Mouse (Mus musculus) erythroblast, embryonic 14.5 days (primary cell): ENCODE measurements around the gene Adcy2. TPM values are rescaled to one million over a fixed set of nuclear protein-coding genes. Genes with fewer than 3 reads are reported as not detected.
A peak's percentile ranks its signal among the peaks of the same experiment; 100 is the strongest.

Source experiments
- H3K27me3 ChIP-seq: 2 replicates; pipeline ENCODE4 v1.6.1; 2012; ENCODE audit warnings: inconsistent platforms; ENCODE audit not compliant: control insufficient read depth
- H3K36me3 ChIP-seq: 2 replicates; pipeline ENCODE4 v1.6.1; 2012; ENCODE audit warnings: mild to moderate bottlenecking, inconsistent platforms; ENCODE audit not compliant: control insufficient read depth
- H3K4me1 ChIP-seq: 2 replicates; pipeline ENCODE4 v1.6.1; 2012; ENCODE audit warnings: inconsistent platforms; ENCODE audit not compliant: control insufficient read depth
- H3K4me3 ChIP-seq: replicated peaks from 2 replicates; pipeline ENCODE3; 2012; ENCODE audit warnings: moderate library complexity, mild to moderate bottlenecking, inconsistent platforms
- H3K9me3 ChIP-seq: 2 replicates; pipeline ENCODE4 v1.6.1; 2012; ENCODE audit warnings: low read length, inconsistent platforms, mixed read lengths; ENCODE audit not compliant: control insufficient read depth
- GATA1 ChIP-seq: IDR thresholded peaks from 2 replicates; pipeline ENCODE4 v1.6.1; 2012; ENCODE audit warnings: low read length, inconsistent platforms, mixed read lengths
- TAL1 ChIP-seq: IDR thresholded peaks from 3 replicates; pipeline ENCODE4 v1.6.1; 2012; ENCODE audit warnings: low read length, inconsistent platforms, mixed read lengths
- polyA plus RNA-seq: library from polyadenylated mRNA; stranded (reverse); fragments of >175 nt; gene quantifications from 2 replicates; pipeline ENCODE4 v1.2.3, GENCODE M21; 2012

Adcy2 gene
- polyA plus RNA-seq: not detected in 2 replicates

DNA sequence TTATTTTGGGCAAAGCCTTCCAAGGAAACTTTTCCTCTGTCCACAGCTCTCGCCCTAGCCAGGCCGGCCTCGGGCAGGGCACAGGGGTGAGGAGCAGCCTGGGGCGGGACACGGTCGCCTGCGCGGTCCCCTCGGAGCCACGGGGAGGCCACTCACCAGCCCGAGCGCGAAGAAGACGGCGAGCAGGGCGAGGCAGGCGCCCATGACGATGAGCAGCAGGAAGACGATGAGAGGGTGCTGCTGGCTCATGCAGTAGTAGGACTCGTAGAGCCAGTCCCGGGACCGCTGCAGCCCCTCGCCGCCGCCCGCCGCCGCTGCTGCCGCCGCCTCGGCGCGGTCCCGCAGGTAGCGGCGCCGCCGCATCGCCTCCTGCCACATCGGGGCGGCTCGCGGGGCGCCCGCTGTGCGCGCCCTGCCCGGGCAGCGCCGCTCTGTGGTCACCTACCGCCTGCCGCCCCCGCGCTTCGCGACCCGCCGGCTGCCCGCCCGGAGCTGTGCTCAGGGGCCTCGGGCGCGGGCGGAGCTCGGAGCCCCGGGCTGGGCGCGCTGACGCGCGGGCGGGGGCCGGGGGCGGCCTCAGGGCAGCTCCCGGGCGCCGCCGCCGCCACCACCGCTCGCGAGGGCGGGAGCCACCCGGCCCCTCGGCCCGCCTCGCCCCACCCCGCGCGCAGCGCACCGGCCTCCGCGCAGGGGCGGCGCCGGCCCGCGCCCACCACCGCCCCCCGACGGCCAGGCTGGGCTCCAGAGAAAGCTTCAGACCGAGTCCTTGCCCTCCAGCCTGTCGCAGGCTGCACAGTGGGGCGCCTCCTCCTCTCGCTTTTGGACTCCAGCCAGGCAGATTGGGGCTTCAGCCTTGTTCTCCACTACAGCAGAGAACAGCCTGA, at the start of gene Adcy2:
TSS of gene Adcy2 (minus strand) at position 624 of the 884 bp plus-strand sequence.
- Histone ChIP-seq H3K4me1 (no peaks in the 10 kb centered on the region), H3K9me3 (no peaks in the 10 kb centered on the region), H3K36me3 (no peaks in the 10 kb centered on the region), H3K4me3 (peak within 1 kb of the TSS; percentile 16), H3K27me3 (peaks cover 40% of the 10 kb centered on the region)
- TF ChIP-seq TAL1 (no peak), GATA1 (no peak)

DNA sequence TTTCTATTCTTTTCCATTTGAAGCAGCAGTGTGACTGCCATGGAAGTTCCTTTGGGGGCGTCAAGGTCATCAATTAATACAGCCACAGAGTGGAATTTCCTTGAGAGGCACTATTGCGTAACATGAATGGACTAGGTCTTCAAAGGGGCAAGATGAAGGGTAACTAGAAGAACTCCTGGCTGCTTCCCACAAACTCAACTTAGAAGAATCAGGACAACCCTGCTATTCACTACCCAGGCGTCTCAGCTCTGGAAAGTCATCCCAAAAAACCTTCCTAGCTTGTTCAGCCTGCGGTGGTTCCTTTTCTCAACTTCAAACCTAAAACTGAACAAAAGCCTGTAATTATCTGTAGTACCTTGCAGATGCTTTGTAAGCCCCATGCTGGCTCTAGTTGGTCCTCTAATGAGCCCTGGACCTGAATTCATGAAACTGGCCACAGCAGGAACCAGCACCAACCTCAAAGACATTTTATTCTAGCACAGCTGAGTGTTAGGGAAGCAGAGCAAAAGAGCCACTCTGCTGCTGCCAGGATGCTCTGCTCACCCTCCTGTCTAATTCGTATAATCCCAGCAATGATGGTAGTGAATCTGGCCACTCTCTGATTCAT, 37.8 kb upstream of the Adcy2 start:
- TF ChIP-seq GATA1 (no peak), TAL1 (no peak)
- no peaks in the 10 kb centered on the region for H3K4me1 ChIP-seq

DNA sequence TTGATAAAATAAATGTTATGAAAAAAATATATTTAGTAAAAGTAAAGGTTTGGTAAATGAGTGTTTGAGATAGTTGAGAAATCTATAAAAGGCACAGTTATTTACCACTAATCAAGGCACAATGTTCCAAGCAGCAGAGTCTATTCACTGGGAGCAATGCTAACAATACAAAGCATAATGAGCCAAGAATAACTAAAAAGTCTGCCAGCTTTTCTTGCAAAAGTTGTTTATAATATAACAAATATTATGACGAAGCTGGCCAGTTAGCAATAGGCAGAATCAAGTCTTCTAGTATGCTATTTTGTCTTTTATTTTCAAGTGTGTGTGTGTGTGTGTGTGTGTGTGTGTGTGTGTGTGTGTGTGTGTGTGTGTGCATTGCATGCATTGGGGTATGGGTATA, 35.3 kb upstream of the Adcy2 start:
- no peaks in the 10 kb centered on the region for H3K4me1 ChIP-seq
- H3K9me3 ChIP-seq: peaks cover 2% of the 10 kb centered on the region; the same call in 1 of the 2 replicates
- TF ChIP-seq GATA1 (no peak), TAL1 (no peak)
- no peak overlapping the region for H3K4me3 ChIP-seq
- H3K36me3 ChIP-seq: no peaks in the 10 kb centered on the region
- H3K27me3 ChIP-seq: no peaks in the 10 kb centered on the region

More for the DNA sequence above, 37.8 kb upstream of the Adcy2 start:
- Histone ChIP-seq H3K4me3 (no peak overlapping the region), H3K36me3 (no peaks in the 10 kb centered on the region), H3K9me3 (peaks cover 2% of the 10 kb centered on the region; the same call in 1 of the 2 replicates), H3K27me3 (no peaks in the 10 kb centered on the region)

DNA sequence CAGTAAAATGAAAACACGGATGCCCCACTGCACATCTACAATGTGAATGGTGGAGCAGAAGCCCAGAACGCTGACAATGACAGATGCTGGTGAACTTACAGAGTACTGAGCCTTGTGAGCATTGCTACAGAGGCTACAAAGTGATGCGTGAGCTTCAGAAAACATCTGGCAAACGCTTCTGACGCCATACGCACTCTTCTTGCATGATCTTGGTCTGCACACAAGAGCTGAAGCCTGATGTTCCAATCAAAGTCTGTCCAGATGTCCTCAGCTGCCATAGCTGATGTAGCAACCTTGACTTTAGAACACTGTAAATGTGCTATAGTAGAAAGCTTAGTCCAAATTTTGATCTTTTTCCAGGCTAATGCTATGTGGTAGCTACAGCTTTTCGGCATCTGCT, 34.2 kb upstream of the Adcy2 start:
- Histone ChIP-seq H3K4me3 (no peak overlapping the region), H3K36me3 (no peaks in the 10 kb centered on the region), H3K27me3 (no peaks in the 10 kb centered on the region), H3K4me1 (no peaks in the 10 kb centered on the region), H3K9me3 (peaks cover 2% of the 10 kb centered on the region; the same call in 1 of the 2 replicates)
- no peak for TF ChIP-seq TAL1
- TF ChIP-seq GATA1: no peak

DNA sequence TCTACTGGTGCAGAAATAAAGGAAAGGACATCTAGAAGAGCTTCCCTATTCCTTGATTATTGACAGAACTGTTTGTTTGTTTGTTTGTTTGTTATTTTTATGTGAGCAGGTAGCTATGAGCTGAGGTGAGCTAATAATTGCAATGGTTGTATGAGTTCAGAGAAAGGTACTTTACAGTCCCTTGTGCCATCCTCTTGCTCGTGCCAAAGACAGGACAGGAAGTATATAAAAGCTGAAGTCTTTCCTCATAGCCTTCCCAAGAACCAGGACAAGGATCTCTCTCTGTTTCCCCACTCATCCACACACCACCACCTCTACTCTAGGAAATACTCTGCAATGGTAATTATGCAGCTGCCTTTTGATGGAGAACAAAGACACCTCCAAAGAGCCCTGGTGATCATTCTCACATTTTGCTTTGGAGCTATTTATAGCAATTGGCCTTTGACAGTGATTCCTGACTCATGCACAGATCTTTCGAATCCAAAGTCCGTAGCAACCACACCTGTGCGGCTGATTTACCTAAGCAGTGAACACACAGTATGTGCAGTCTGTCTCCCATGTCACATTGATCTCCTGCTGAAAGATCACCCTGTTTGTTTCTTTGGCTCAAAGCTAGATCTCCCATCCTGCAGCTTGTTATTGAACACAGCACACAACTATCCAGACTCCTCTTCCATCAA, 29.9 kb upstream of the Adcy2 start:
- H3K27me3 ChIP-seq: no peaks in the 10 kb centered on the region
- no peaks in the 10 kb centered on the region for H3K36me3 ChIP-seq
- peaks cover 3% of the 10 kb centered on the region for H3K9me3 ChIP-seq
- H3K4me1 ChIP-seq: no peaks in the 10 kb centered on the region
- TF ChIP-seq TAL1 (no peak), GATA1 (no peak)
- no peak overlapping the region for H3K4me3 ChIP-seq

DNA sequence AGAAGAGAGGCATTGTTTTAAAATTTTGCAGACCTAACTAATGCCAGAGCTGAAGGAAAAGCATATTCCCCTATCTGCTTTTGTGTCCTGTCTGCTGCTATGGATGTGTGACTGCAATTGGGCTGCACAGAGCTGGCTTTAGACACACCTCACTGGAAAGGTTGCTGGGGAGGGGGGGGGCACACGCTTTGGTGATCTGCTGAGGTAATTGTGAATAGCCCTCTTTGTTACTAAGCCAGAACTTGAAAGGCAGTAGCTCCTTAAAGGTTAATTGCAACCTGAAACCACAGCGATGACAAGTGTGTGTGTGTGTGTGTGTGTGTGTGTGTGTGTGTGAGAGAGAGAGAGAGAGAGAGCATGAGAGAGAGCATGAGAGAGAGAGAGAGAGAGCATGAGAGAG, 25.6 kb upstream of the Adcy2 start:
- Histone ChIP-seq H3K9me3 (peaks cover 9% of the 10 kb centered on the region), H3K4me1 (no peaks in the 10 kb centered on the region), H3K36me3 (no peaks in the 10 kb centered on the region), H3K27me3 (no peaks in the 10 kb centered on the region), H3K4me3 (no peak overlapping the region)
- TF ChIP-seq TAL1 (no peak), GATA1 (no peak)

DNA sequence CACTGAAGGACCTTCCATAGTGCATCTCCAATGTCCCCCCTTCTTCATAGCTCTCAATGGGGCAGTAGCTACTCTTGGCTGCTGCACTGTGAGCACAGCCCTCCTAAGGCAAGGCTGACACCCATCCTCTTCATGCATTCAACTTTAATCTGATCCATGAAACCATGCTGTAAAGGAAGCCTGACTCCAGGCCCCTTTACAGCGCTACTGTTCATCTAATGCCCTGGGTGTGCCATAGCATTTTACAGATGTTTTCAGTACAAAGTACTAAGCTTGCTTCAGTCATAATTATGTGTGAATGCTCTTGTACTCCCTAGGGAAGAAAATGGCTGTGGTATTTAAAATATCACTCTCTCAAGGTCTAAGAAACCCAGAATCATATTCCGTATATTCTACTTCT, 23.9 kb upstream of the Adcy2 start:
- Histone ChIP-seq H3K27me3 (no peaks in the 10 kb centered on the region), H3K9me3 (peaks cover 11% of the 10 kb centered on the region), H3K4me3 (no peak overlapping the region), H3K4me1 (no peaks in the 10 kb centered on the region), H3K36me3 (no peaks in the 10 kb centered on the region)
- TF ChIP-seq TAL1: no peak
- no peak for TF ChIP-seq GATA1

DNA sequence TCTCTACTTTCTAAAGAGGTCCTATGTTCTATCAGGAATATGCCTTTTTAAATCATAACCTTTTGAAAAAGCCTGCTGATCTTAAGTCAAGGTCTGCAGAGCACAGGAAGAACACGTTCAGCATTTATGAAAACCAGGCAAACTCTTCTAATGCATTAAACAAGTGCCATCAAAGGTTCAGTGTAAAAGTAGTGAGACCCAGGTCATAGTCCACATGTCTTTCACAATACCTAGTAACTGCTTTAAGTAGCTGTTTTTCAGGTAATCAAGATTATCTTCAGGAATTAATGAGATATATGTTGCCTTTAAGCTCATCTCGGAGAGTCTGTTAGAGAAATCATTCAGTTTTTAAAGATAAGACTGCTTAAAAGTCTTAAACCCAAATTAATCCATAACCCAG, 21.2 kb upstream of the Adcy2 start:
- Histone ChIP-seq H3K9me3 (peaks cover 15% of the 10 kb centered on the region), H3K4me3 (no peak overlapping the region), H3K36me3 (no peaks in the 10 kb centered on the region), H3K4me1 (no peaks in the 10 kb centered on the region), H3K27me3 (no peaks in the 10 kb centered on the region)
- TF ChIP-seq TAL1: no peak
- no peak for TF ChIP-seq GATA1

DNA sequence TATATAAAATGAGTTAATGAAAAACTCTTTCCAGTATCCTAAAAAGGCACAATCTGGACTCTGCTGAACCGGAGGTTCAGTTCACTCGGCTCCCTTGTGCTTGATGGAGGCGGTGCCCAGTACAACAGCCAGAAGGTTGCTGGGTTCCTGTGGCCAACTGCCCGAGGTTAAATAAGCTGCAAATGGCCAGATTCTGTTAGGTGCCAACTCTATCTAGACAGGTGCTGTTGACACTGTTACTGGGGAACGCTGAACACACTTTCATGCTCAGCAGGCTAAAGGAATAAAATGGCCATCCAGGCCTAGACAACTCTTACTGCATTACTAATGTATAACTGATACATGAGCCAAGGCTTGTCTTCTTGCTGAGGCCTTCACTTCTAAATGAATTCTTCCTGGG, 7.6 kb upstream of the Adcy2 start:
- H3K36me3 ChIP-seq: no peaks in the 10 kb centered on the region
- no peaks in the 10 kb centered on the region for H3K4me1 ChIP-seq
- no peaks in the 10 kb centered on the region for H3K27me3 ChIP-seq
- H3K9me3 ChIP-seq: no peaks in the 10 kb centered on the region
- H3K4me3 ChIP-seq: no peak overlapping the region
- TF ChIP-seq TAL1: no peak
- TF ChIP-seq GATA1: no peak
